Mouse (Mus musculus): ENCODE measurements around the gene Cadm1.

DNA sequence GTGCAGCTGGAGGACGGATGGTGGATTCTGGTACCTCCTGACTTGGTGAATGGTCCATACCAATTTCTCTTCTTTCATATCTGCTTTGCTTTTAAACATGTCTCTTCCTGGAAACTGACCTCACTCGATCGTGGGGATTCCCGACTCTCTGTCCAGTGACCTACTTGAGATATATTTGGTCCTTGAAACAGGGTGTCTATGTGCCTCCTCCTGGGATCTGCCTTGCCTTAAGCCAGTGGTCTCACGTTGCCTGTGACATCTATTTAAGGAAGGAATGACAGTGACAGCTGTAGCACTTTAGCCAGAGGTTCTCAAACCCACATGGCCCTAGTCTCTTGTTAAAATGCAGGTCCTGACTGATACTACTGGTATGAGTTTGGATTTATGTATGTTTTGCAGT is 242.0 kb downstream of the Cadm1 start:
- TF ChIP-seq CTCF (IDR thresholded peaks at IDR 0.05; ENCODE audit: extremely low read depth, insufficient read length, insufficient replicate concordance, low read depth, low read length): no peak
- no peak for TF ChIP-seq POLR2A (IDR thresholded peaks at IDR 0.05; ENCODE audit: low read depth, low read length)
